Mouse (Mus musculus) limb, embryonic 14.5 days (tissue): ENCODE data around the gene Sbf1. TPM values are rescaled to one million over a fixed set of nuclear protein-coding genes. Genes with fewer than 3 reads are reported as not detected.

Source experiments
- ATAC-seq: fragments of 200-750 bp; cut with Nextera tagmentation; 2 replicates; pipeline ENCODE4 v1.8.0; 2017; ENCODE audit warnings: low read depth, moderate number of reproducible peaks, moderate TSS enrichment; ENCODE audit not compliant: low FRiP score
- DNase-seq: peaks from one replicate; pipeline ENCODE4 v3.0.0-alpha.2; 2015; ENCODE audit warnings: low spot score
- H3K27ac ChIP-seq: fragments of 300-500 bp; sonication (generic); replicated peaks from 2 replicates; pipeline ENCODE4 v1.5.1; 2014; ENCODE audit warnings: low read depth, mild to moderate bottlenecking, low read length, moderate library complexity, mixed read lengths
- H3K27me3 ChIP-seq: fragments of 300-500 bp; sonication (generic); 2 replicates; pipeline ENCODE4 v1.6.1; 2014; ENCODE audit warnings: low read length, mixed read lengths; ENCODE audit not compliant: control insufficient read depth, insufficient read depth
- H3K36me3 ChIP-seq: fragments of 300-500 bp; sonication (generic); 2 replicates; pipeline ENCODE4 v1.6.1; 2014; ENCODE audit warnings: mild to moderate bottlenecking, low read length, moderate library complexity, mixed read lengths; ENCODE audit not compliant: control insufficient read depth, insufficient read depth
- H3K4me1 ChIP-seq: fragments of 300-500 bp; sonication (generic); 2 replicates; pipeline ENCODE4 v1.6.1; 2014; ENCODE audit warnings: antibody characterized with exemption, low read length, mixed read lengths; ENCODE audit not compliant: control insufficient read depth, insufficient read depth
- H3K4me2 ChIP-seq: fragments of 300-500 bp; sonication (generic); replicated peaks from 2 replicates; pipeline ENCODE4 v1.6.1; 2014; ENCODE audit warnings: low read depth, mild to moderate bottlenecking, low read length, moderate library complexity; ENCODE audit not compliant: severe bottlenecking
- H3K4me3 ChIP-seq: fragments of 300-500 bp; sonication (generic); replicated peaks from 2 replicates; pipeline ENCODE4 v1.5.1; 2014; ENCODE audit warnings: low read length
- H3K9ac ChIP-seq: fragments of 300-500 bp; sonication (generic); 2 replicates; pipeline ENCODE4 v1.6.1; 2014; ENCODE audit warnings: mild to moderate bottlenecking, low read depth, low read length, moderate library complexity; ENCODE audit not compliant: severe bottlenecking
- H3K9me3 ChIP-seq: fragments of 300-500 bp; sonication (generic); 2 replicates; pipeline ENCODE4 v1.6.1; 2016; ENCODE audit warnings: low read length; ENCODE audit not compliant: control insufficient read depth
- POLR2A ChIP-seq: fragments of 200-500 bp; IDR thresholded peaks from 2 replicates; pipeline ENCODE4 v1.8.0; 2012; ENCODE audit warnings: inconsistent platforms, mild to moderate bottlenecking, moderate library complexity, borderline replicate concordance; ENCODE audit not compliant: insufficient read depth, insufficient read length; ENCODE audit errors: extremely low read depth
- WGBS: fragments of 180-500 bp; shearing (Covaris S2); extraction: QIAGEN DNeasy Blood & Tissue Kit; methylation state at CpG from one replicate; pipeline ENCODE4 v1.1.7; 2014; 5-methylcytosine and 5-hydroxymethylcytosine counted together
- polyA plus RNA-seq, 2 experiments: library from polyadenylated mRNA; depleted of rRNA in 1 of 2; stranded (reverse) in 1 of 2; unstranded in 1 of 2; fragments of >200 nt; fragmentation: Nextera tagmentation in 1 of 2; extraction: Ambion mirVana in 1 of 2; gene quantifications; 2 replicates each; pipeline versions ENCODE4 v1.2.1 to v1.2.3; 2012 to 2014

Gene Sbf1
- polyA plus RNA-seq, 2 experiments, result 65.1 to 154 TPM

- Histone ChIP-seq H3K4me1 (no peaks in the 10 kb centered on the region), H3K9ac (no peak overlapping the region)
Observed at GRCm38 (mm10) chr15:89334774-89335537, 19.8 kb upstream of the Sbf1 start.

GRCm38 (mm10) chr15:89334271-89334670, 19.2 kb upstream of the Sbf1 start, which contains the start of gene Miox:
TSS of gene Miox (plus strand) at chr15:89334398.
- DNase-seq, result no peak
- no peaks in the 10 kb centered on the region for H3K27me3 ChIP-seq
- H3K36me3 ChIP-seq, result no peaks in the 10 kb centered on the region
- H3K9ac ChIP-seq, result no peak within 1 kb of the TSS
- no peaks in the 10 kb centered on the region for H3K9me3 ChIP-seq
- no peak for ATAC-seq
- H3K4me1 ChIP-seq, result no peaks in the 10 kb centered on the region
- no peak within 1 kb of the TSS for H3K4me2 ChIP-seq
- no peak within 1 kb of the TSS for H3K4me3 ChIP-seq
- 89% methylated on average over 7 of the region's 7 CpGs for WGBS
- no peak for TF ChIP-seq POLR2A
- H3K27ac ChIP-seq, result no peak within 1 kb of the TSS

More at GRCm38 (mm10) chr15:89334774-89335537, 19.8 kb upstream of the Sbf1 start:
- no peaks in the 10 kb centered on the region for H3K27me3 ChIP-seq
- 80% methylated on average over 17 of the region's 17 CpGs for WGBS
- DNase-seq (no peak), ATAC-seq (no peak)
- H3K36me3 ChIP-seq, result no peaks in the 10 kb centered on the region
- no peak overlapping the region for H3K4me3 ChIP-seq
- no peak for TF ChIP-seq POLR2A
- H3K27ac ChIP-seq, result no peak overlapping the region
- no peak overlapping the region for H3K4me2 ChIP-seq
- no peaks in the 10 kb centered on the region for H3K9me3 ChIP-seq

DNA sequence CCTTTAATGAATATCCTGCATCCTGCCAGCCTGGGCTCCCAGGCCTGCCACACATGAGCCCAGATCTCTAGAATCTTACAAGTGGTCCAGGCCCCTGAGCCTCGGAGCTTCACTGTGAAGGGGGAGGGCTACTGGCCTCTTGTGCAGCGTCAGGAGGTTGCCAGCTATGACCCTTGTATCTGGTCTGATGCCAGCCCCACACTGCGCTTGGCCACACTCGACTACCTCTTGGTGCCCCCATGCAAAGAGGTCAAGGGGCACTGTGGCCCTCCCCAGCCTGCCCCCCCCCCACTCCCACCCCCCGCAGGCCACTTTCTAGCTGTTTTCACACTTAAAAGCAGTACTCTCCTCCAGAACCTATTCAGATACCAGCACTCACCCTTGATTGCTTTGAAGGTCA, 11.3 kb upstream of the Sbf1 start:
- Histone ChIP-seq H3K9me3 (no peaks in the 10 kb centered on the region), H3K4me3 (no peak overlapping the region), H3K4me2 (no peak overlapping the region), H3K4me1 (peaks cover 7% of the 10 kb centered on the region; the same call in 1 of the 2 replicates), H3K36me3 (no peaks in the 10 kb centered on the region), H3K9ac (no peak overlapping the region), H3K27me3 (no peaks in the 10 kb centered on the region), H3K27ac (no peak overlapping the region)
- ATAC-seq (no peak), DNase-seq (no peak)
- TF ChIP-seq POLR2A, result no peak
- 50% methylated on average over 5 of the region's 5 CpGs for WGBS

- ATAC-seq, result no peak
- DNase-seq, result no peak
- Histone ChIP-seq H3K4me3 (no peak overlapping the region), H3K4me2 (no peak overlapping the region), H3K27me3 (no peaks in the 10 kb centered on the region), H3K36me3 (no peaks in the 10 kb centered on the region), H3K9ac (no peak overlapping the region), H3K4me1 (peaks cover 7% of the 10 kb centered on the region; the same call in 1 of the 2 replicates), H3K27ac (no peak overlapping the region), H3K9me3 (no peaks in the 10 kb centered on the region)
- WGBS, result 86% methylated on average over 4 of the region's 4 CpGs
- TF ChIP-seq POLR2A, result no peak
Observed at GRCm38 (mm10) chr15:89323656-89324055, 8.5 kb upstream of the Sbf1 start.

DNA sequence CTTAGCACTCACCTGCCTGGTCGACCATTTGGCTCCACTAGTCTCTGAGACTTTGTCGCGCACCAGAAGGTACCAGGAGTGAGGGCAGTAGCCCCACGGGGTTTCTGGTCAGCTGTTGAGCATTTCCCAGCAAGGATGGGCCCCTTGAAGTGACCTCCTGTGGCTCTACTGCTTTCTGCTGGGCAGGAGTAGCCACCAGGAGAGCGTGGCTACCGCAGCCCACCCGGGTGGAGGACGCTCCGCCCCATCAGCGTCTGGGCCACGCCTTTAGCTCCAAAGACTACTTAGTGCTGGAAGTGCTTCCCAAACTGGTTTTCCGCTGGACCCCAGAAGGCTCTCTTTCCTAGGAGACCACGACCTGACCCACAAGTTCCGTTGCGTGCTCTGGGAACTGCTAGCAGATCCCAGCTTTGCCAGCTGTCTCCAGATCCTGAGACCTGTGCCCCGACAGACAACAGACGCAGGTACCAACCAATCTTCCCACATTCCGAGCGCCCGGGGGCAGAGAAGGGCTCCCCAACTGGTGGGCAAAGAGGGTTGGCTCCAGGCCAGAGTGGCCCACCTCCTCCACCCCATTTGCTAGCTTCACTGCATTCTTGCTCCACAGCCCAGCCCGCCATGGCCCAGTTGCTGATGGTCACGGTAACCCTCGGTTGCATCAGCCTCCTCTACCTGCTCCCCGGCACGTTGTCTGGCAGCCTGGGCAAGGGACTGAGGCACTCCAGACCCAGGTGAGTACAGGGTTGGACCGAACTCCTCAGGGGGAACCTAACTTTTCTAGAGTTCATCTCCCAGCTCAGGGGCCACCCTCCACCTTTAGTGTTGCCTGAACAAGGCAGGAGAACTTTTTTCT, 7.8 kb upstream of the Sbf1 start, which contains the start of gene Adm2:
TSS of gene Adm2 (plus strand) at position 51 of the 853 bp plus-strand sequence.
- ATAC-seq (no peak), DNase-seq (no peak)
- no peaks in the 10 kb centered on the region for H3K27me3 ChIP-seq
- TF ChIP-seq POLR2A, result no peak
- WGBS, result 4% methylated on average over 26 of the region's 26 CpGs
- peaks cover 7% of the 10 kb centered on the region; the same call in 1 of the 2 replicates for H3K4me1 ChIP-seq
- H3K4me3 ChIP-seq, result peak within 1 kb of the TSS; percentile 21
- H3K4me2 ChIP-seq, result peak within 1 kb of the TSS; percentile 41
- H3K36me3 ChIP-seq, result no peaks in the 10 kb centered on the region
- no peak within 1 kb of the TSS for H3K27ac ChIP-seq
- H3K9ac ChIP-seq, result peak within 1 kb of the TSS; percentile 29; the same call in 1 of the 2 replicates
- H3K9me3 ChIP-seq, result no peaks in the 10 kb centered on the region
